Mouse (Mus musculus): Measurements from ENCODE around the gene Neu2. TPM values are rescaled to one million over a fixed set of nuclear protein-coding genes. Genes with fewer than 3 reads are reported as not detected.
"Not testable (repeated sequence)": the region's sequence is repeated elsewhere in the genome, so short reads cannot be mapped to it uniquely, and the experiment has no call there.

Gene Neu2
- under 1 TPM; 0.72 to 0.79 TPM for total RNA-seq (2021)
- long read RNA-seq, experiment 1, partial matches to known transcripts, result 0 of 1 reads
- long read RNA-seq, experiment 1, other reads (novel, unspliced or antisense), result 0 of 1 reads
- long read RNA-seq, experiment 2, partial matches to known transcripts, result 0 of 1 reads
- long read RNA-seq, experiment 2, other reads (novel, unspliced or antisense), result 0 of 1 reads

DNA sequence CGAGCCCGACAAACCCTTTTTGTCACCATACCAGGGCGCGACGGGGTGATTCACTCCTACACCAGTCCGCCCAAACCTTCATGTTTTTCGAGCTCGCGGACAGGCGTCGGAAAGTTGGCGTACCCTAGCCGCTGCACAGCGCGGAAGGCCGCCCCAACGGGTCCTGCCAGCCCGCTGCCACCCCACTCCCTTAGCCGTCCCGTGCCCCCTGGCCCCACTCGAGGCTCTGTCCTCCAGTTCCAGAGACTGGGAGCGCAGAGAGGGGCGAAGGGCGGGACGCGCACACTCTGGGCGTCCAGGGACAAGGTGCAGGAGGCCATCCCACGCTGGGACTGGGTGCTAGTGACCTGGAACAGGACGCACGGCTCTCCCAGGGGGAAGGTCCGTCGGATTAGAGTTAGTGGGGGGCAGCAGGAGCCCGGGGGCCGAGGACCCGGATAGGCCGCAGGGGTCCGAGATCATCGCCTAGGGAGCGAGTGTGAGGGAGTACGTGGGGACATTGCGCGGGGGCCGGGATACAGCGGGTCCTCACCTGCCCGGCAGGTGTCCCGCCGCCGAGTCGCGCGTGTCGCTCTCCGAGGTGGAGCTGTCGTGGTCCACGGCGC, at the start of gene Neu2:
Gene Neu2 (plus strand): TSS at position 329 of the 605 bp plus-strand sequence.
- DNase-seq, result peak; percentile 25

GRCm38 (mm10) chr1:87467469-87467868, 42.2 kb upstream of the Neu2 start:
- DNase-seq, result no peak

DNA sequence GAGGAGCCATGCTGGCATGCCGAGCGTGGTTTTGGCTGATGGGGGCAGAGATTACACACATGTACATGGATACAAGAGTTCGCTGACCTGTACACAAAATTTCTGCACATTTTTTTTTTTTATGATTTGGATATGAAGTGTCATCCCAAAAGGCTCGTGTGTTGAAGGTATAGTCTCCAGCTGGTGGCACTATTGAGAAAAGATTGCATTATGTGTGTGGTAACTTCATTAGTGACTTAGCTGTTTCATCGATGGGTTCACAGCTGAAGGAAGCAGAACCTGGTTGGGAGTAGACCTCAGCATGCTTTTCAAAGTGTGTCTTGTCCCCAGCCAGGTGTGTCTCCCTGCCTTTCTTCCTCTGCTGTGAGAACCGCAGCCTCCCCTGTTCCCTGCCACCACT, 41.4 kb upstream of the Neu2 start:
- DNase-seq, result no peak

GRCm38 (mm10) chr1:87469971-87470370, 39.7 kb upstream of the Neu2 start, which contains the start of gene Snorc:
TSS of gene Snorc (plus strand) at chr1:87470271.
- DNase-seq, result not testable (repeated sequence)

DNA sequence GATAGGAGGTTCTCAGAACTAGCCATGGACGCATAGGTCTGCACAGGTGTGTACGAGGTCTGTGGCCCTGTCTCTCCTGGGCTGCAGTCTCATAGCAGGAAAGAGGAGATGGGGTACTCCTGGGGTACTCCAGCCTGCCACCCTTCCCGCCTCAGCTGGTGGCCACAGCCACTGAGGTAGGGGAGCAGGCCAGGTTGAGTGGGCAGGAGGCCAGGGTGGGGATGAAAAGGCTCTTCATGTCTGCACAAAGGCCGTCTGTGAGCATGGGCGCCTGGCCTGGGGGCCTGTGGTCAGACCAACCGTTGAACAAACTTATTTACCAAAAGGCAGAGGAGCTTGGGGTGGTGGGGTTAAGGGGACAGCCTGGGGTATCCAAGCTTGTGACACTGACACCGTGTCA, 37.8 kb upstream of the Neu2 start:
- no peak for DNase-seq

GRCm38 (mm10) chr1:87472576-87472975, 37.1 kb upstream of the Neu2 start:
- peak; percentile 28 for DNase-seq

GRCm38 (mm10) chr1:87475076-87475895, 34.4 kb upstream of the Neu2 start:
- DNase-seq, result no peak

- no peak for DNase-seq
Observed at GRCm38 (mm10) chr1:87482546-87482945, 27.1 kb upstream of the Neu2 start.

- DNase-seq, result no peak
Observed at GRCm38 (mm10) chr1:87486386-87486785, 23.3 kb upstream of the Neu2 start.

GRCm38 (mm10) chr1:87492285-87492684, 17.4 kb upstream of the Neu2 start:
- DNase-seq, result no peak

- DNase-seq, result no peak
Observed at GRCm38 (mm10) chr1:87493542-87493941, 16.1 kb upstream of the Neu2 start.

DNA sequence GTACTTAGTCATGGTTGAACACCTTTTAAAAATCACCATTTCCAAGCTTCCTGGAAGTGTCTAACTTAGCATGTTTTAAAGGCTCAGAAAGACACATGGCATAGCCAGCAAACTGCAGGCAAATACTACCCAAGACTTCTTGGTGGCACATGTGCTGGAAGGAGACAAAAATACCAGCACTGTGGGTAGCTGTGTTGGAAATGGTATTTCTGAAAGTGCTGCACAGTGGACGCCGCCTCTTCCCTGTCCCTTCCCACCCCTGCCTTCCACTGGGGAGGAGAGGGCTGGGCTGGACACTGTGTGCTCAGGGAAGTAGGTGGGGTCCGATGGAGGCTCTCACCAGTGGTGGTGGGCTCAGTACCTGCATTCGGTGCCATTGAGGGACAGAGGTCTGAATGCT, 4.2 kb upstream of the Neu2 start:
- DNase-seq, result no peak

DNA sequence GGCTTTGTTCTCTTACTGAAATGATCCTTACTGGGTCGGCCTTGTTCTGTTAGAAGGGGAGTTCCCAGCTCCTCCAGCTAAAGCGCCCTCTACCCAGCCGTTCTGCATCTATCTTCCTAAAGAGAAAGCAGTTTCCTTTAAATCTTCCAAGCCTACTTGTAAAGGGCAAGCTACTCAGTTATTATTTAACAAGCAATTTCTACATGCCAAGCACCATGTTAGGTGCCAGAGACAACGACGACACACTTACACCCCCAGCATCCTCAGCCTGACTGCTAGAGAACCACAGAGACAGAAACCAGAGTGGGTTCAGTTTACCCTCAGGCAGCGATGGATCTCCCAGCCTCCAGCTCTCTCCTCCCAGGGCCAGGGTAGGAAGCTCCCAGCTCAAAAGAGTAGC, 1.8 kb upstream of the Neu2 start:
- DNase-seq, result no peak

GRCm38 (mm10) chr1:87508591-87509560, 813 bp upstream of the Neu2 start:
- no peak for DNase-seq

- peak; percentile 75 for DNase-seq
Observed at GRCm38 (mm10) chr1:87510166-87510691, 540 bp downstream of the Neu2 start.

DNA sequence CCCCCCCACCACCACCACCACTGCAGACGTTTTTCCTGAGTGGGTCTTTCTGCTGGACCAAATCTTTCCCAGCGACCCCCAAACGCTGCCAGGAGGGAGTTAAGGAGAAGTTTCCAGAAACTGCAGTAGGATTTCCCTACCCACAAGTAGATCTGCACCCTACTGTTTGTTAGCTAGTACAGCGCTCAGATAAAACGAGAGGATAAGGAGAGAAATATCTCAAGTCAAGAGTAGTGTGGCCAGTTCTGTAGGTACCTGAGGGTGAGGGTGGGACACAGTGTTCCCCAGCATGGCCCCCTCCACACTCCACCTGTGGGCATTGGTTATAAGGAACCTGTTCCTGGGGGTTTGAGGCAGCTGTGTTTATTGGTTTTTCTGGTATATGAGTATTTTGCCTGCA, 1.2 kb downstream of the Neu2 start:
- DNase-seq, result no peak

DNA sequence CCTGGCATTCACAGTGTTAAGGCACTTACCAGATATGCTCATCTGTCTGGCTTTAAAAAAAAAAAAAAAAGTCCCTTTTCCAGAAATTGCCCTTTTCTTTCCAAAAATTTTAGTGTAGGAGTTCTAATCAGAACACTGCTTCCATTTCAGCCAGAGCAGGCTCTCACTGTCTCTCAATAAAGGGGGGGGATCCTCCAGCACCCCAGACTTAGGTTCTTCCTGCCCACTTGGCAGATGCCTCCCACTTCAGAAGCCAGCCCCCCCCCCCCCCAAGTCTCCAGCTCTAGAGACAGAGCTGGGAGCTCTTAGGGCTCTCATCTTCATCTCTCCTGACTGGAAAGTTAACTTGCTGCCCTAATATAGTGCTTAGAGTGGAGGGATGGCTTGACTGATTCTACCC, 10.8 kb downstream of the Neu2 start:
- no peak for DNase-seq

DNA sequence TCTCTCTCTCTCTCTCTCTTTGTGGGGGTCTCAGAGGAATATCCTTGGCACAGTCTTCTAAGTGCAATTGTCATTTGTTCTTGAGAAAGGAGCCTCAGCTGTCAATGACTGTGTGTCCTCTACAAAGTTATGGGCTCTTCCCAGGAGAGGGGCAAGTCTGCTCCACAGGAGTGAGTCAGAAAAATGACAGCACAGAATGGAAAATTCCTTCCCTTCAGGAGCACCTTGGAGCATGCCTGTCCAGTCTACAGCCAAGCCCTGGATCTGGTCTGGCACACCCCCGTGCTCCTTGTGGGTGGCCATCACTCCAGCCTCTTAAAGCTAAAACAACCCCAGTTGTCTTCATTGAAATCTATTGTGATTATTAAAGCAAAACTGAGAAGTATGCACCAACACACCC, 11.8 kb downstream of the Neu2 start:
- DNase-seq, result peak; percentile 5

GRCm38 (mm10) chr1:87525041-87525440, 15.4 kb downstream of the Neu2 start:
- DNase-seq, result no peak

DNA sequence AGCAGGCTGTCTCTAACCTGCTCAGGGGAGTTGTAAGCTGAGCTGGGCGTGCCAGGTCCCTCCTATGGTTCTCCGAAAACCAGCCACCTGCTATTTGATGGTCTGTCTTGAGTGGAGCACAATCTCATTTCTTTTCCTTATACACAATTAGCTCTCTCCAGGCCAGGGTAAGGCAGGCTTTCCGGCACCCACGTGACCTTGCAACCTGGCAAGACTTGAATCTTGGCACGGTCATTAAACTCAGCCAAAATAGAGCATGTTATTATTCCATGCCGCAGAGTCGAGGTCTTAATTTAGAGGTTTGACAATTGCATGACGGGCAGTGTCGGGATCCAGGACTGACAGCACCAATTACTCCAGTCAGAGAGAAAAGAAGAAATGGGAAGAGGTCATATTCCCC, 17.5 kb downstream of the Neu2 start:
- no peak for DNase-seq

GRCm38 (mm10) chr1:87532346-87532745, 22.7 kb downstream of the Neu2 start:
- DNase-seq, result no peak

- DNase-seq, result no peak
Observed at GRCm38 (mm10) chr1:87534118-87534517, 24.4 kb downstream of the Neu2 start.
